Mouse (Mus musculus): ENCODE measurements around the gene Rusc2.
A peak's percentile ranks its signal among the peaks of the same experiment; 100 is the strongest.

The Rusc2 gene

GRCm38 (mm10) chr4:43447251-43447650 lies 65.5 kb downstream of the Rusc2 start:
- no peak for DNase-seq

DNA sequence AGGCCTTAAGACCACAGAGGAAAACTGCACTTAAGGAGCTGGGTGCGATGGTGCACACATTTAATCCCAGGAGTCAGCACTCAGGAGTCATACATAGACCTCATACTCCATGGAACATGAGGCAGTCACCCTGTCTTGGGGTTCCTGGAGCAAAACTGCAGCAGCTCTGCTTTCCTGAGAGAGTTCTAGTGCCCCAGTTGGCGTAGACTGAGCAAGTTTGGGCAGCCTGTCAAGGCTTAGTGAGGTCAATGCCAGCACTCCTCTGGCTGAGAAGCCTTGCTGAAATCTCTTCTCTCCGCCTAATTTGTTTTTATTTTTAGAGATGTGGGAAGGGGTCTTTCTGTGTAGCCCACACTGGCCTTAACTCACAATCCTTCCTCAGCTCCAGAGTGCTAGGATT lies 66.8 kb downstream of the Rusc2 start:
- DNase-seq = no peak

- no peak for DNase-seq
Observed at GRCm38 (mm10) chr4:43452315-43452714, 70.5 kb downstream of the Rusc2 start.

GRCm38 (mm10) chr4:43453413-43453812 lies 71.6 kb downstream of the Rusc2 start:
- DNase-seq = no peak

DNA sequence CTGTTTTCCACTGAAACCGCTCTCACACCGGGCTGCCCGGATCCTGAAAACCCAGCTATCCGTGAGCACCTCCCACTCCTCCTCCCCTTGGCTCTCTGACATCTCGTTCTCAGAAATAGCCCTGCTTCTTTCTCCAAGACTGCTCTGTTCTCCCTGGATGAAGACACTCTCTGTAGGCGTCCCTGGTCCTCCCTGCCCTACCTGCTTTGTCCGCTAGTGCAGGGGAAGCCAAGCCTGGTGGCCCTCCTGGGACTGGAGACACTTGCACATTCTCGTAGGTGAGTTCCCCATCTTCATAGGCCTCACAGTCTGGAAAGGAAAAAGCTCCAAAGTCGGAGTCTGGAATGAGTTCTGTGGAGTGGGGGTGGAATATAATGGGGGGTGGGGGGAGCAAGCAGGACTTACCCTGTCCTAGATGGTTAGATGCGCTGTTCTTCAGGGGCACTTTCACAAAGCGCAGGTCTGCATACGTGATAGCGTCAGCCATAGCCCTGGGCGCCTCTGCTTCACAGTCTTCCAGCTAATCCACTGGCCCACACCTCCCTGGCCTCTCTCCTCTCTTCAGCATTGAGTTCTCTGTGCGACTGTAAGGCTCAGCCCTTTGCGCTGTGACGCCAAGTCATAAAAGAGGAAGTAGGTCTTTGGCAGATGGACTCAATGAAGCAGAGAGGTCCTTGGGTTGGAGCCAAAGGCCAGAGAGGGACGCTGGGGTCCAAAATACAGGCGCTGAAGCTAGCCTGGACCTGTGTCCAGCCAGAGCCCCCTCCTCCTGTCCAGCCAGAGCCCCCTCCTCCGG lies 72.5 kb downstream of the Rusc2 start, which contains the start of gene Cd72:
Gene Cd72, minus strand, starts transcription at position 588 of the 796 bp plus-strand sequence.
- DNase-seq = no peak

GRCm38 (mm10) chr4:43456470-43456869 lies 74.7 kb downstream of the Rusc2 start:
- DNase-seq = no peak

DNA sequence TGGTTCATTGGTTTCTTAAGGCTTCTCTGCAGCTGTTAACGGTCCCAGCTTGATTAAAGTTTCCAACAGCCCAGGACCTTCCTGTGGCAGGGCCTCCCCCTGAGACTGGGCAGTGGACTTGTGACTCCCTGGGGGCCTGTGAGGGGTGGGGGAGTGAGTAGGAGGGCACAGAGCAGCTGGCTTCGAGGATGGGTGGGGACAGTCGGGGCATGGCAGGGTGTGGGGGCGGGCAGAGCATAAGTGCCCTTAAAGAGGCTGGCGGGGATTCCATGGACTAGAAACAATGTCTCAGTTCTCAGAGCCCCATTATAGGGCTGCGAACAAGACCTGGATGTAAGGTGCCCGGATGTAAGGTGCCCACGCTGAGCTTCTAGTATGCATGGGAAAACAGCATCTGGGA lies 75.3 kb downstream of the Rusc2 start:
- no peak for DNase-seq

GRCm38 (mm10) chr4:43463102-43463501 lies 81.3 kb downstream of the Rusc2 start:
- no peak for DNase-seq

- DNase-seq = no peak
Observed at GRCm38 (mm10) chr4:43465935-43466334, 84.2 kb downstream of the Rusc2 start.

- DNase-seq = no peak
Observed at GRCm38 (mm10) chr4:43466872-43467271, 85.1 kb downstream of the Rusc2 start.

DNA sequence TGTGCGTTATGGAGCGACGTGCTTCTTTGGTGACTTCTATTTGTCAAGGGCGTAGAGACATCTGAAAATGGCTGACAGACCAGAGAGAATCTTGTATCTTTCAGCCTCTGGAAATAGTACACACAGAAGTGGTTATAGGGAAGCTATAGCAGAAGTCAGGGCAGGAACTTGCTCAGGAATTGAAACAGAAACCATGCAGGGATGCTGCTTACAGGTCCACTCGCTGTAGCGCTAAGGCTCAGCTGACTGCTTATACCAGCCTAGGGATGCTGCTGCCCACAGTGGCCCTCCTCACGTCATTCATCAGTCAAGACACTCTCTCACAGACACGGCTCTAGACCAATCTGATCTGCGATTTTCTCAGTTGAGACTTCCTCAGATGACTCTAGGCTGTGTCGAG lies 88.5 kb downstream of the Rusc2 start:
- no peak for DNase-seq

DNA sequence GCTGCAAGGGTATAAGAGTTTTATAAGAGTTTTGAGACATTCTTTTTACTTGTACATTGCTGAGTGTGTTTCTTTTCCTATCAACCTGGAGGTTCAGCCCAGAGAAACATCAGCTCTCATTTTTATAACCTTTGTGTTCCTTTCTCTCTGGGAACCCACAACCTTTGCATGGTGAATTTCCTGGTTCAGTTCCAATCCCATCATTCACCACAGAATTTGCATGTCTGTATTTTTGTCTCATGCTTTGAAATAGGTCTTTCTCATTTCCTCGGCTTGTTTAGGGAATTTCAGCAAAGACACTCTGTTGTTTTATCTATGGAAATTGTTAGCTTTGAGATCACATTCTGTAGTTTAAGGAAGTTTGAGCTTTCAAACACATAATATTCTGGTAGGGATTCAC lies 91.9 kb downstream of the Rusc2 start:
- DNase-seq = no peak

DNA sequence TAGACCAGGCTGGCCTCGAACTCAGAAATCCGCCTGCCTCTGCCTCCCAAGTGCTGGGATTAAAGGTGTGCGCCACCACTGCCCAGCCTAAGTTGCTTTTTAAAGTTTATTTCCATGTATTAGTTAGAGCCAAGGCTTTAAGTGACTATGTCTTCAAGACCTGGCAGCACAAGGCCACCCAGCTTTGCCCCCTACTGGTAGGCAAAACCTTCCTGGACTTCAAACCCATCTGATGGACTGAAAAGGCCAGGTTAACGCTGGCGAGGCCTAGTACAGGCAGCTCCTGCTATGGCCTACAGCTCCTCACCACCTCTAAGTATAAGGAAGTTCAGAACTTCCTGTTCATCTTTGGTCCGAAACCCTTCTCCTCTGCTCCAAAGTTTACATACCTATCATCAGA lies 94.8 kb downstream of the Rusc2 start:
- peak in 1 of 2 experiments; percentile 45 for DNase-seq
